In the genomic region with DNA sequence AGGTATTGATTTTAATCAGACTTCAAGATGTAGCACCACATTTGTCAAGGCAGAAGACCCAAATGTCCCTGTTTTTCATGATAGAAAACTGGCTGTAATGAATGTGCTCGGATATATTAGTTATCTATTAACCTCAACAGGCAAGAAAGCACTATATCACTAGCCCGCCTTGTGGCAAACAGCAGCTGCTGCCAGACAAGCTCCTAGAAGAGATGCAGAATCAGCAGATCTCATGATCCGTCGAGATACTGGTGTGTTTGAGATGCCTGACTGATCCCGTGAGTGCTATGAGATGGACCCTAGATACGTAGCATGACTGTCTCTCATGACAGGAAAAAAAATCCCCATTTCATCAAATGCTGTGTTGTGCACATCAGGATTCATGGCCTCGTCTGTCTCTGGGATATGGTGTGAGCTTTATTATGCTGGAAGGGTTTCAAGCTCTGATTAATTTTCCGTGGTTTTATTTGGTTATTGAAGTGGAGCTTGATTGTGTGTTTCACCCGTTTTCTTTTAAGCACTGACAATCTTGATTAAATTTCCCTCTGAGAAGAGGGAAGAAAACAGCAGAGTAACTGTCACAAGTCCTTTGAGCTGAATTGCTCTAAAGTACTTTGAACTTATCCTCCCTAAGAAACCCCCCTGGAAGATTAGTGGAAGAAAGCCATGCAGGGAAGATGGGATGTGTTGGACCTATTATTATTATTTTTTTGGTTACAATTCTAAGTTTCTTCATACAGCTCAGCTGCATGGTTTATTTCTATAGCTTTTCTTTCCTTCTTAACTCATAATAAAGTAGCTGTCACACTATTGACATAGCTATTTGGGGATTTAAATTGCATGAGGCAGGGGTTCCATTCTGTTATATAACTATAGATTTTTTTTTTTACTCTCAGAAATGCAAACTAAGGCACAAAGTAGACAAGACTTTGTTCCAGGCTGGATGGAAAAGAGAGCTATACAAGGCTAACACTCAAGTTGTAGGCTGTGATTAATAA, we compare ENCODE assay signal across 20 mouse cellular contexts.
DNase-seq lines count a peak whose midpoint lies in the region; ATAC-seq lines count a peak whose summit lies in the region.
"Had no signal": no experiment of that assay in that cellular context is flagged by ENCODE, and none has a peak within 500 bp of the region (broad histone marks: within the 10 kb centered on the region; RNA-seq: fewer than 3 reads in every experiment).

No protein-coding gene starts in this region.

- H3K4me1 ChIP-seq in embryonic facial prominence, embryonic 14.5 days (ENCODE audit: control insufficient read depth, insufficient read depth, low read length): no peaks in the 10 kb centered on the region
- no peaks in the 10 kb centered on the region for H3K4me1 ChIP-seq in embryonic facial prominence, embryonic 10.5 days
- no peaks in the 10 kb centered on the region for H3K4me1 ChIP-seq in neural tube, embryonic 12.5 days
- peaks cover 4% of the 10 kb centered on the region; the same call in 1 of the 2 replicates for H3K4me1 ChIP-seq in midbrain, embryonic 12.5 days
- H3K4me1 ChIP-seq: intestine, embryonic 15.5 days had no signal

- no peak overlapping the region for H3K27ac ChIP-seq in embryonic facial prominence, embryonic 14.5 days (replicated peaks; ENCODE audit: low read depth, low read length)
- no peak overlapping the region for H3K27ac ChIP-seq in embryonic facial prominence, embryonic 10.5 days (replicated peaks)
- no peak overlapping the region for H3K27ac ChIP-seq in neural tube, embryonic 12.5 days
- no peak overlapping the region for H3K27ac ChIP-seq in midbrain, embryonic 12.5 days (replicated peaks)
- H3K27ac ChIP-seq: gastrocnemius, adult 2 months; heart, adult 2 months; intestine, embryonic 15.5 days; left cerebral cortex, adult 2 months had no signal

- ATAC-seq in embryonic facial prominence, embryonic 14.5 days (ENCODE audit: low read depth): no peak
- ATAC-seq in neural tube, embryonic 12.5 days (ENCODE audit: low FRiP score, low read depth): 0 out of 2 replicates have a peak, but pooled peaks have one; percentile 25
- ATAC-seq in midbrain, embryonic 12.5 days (ENCODE audit: low FRiP score, low read depth): peak; percentile 79
- ATAC-seq: intestine, embryonic 15.5 days; Patski had no signal

- no peaks in the 10 kb centered on the region for H3K36me3 ChIP-seq in embryonic facial prominence, embryonic 14.5 days (ENCODE audit: control insufficient read depth, insufficient read depth, low read length)
- no peaks in the 10 kb centered on the region for H3K36me3 ChIP-seq in embryonic facial prominence, embryonic 10.5 days (replicated peaks)
- H3K36me3 ChIP-seq in neural tube, embryonic 12.5 days: no peaks in the 10 kb centered on the region
- H3K36me3 ChIP-seq in midbrain, embryonic 12.5 days: no peaks in the 10 kb centered on the region
- H3K36me3 ChIP-seq: intestine, embryonic 15.5 days had no signal

- 54% methylated on average over 9 of the region's 9 CpGs for WGBS in embryonic facial prominence, embryonic 14.5 days
- 76% methylated on average over 9 of the region's 9 CpGs for WGBS in embryonic facial prominence, embryonic 10.5 days
- WGBS in neural tube, embryonic 12.5 days: 63% methylated on average over 9 of the region's 9 CpGs
- WGBS in midbrain, embryonic 12.5 days: 48% methylated on average over 9 of the region's 9 CpGs

- no peak overlapping the region for H3K9ac ChIP-seq in embryonic facial prominence, embryonic 14.5 days (ENCODE audit: low read depth, low read length)
- H3K9ac ChIP-seq in neural tube, embryonic 12.5 days: no peak overlapping the region
- H3K9ac ChIP-seq in midbrain, embryonic 12.5 days (replicated peaks): no peak overlapping the region
- H3K9ac ChIP-seq: intestine, embryonic 15.5 days had no signal

- H3K27me3 ChIP-seq in embryonic facial prominence, embryonic 14.5 days (replicated peaks; ENCODE audit: control insufficient read depth, insufficient read depth, low read length): no peaks in the 10 kb centered on the region
- H3K27me3 ChIP-seq in embryonic facial prominence, embryonic 10.5 days (replicated peaks; ENCODE audit: low read depth, poor library complexity, severe bottlenecking): no peaks in the 10 kb centered on the region
- H3K27me3 ChIP-seq in neural tube, embryonic 12.5 days (replicated peaks): no peaks in the 10 kb centered on the region
- H3K27me3 ChIP-seq in midbrain, embryonic 12.5 days: no peaks in the 10 kb centered on the region
- H3K27me3 ChIP-seq: CH12.LX; intestine, embryonic 15.5 days had no signal

- DNase-seq in embryonic facial prominence, embryonic 14.5 days (ENCODE audit: low spot score): peak; percentile 13
- DNase-seq in embryonic facial prominence, embryonic 10.5 days (ENCODE audit: low spot score): no peak
- DNase-seq in neural tube, embryonic 10.5 days (ENCODE audit: extremely low spot score, low spot score): no peak
- peak; percentile 51 for DNase-seq in retina, postnatal 1 day
- DNase-seq in urinary bladder, postnatal 4 days (ENCODE audit: low spot score in 2 of 2): no peak
- DNase-seq in lung, postnatal 10 days: no peak
- DNase-seq: cerebellum, adult 2 months; embryo, embryonic 11 days; gastrocnemius, adult 2 months; heart, adult 2 months; heart, postnatal 10 days; lung, adult 18-20 months; spleen, adult 18-20 months had no signal

- H3K9me3 ChIP-seq in embryonic facial prominence, embryonic 14.5 days (ENCODE audit: control insufficient read depth, low read length): no peaks in the 10 kb centered on the region
- H3K9me3 ChIP-seq in embryonic facial prominence, embryonic 10.5 days: no peaks in the 10 kb centered on the region
- no peaks in the 10 kb centered on the region for H3K9me3 ChIP-seq in neural tube, embryonic 12.5 days
- no peaks in the 10 kb centered on the region for H3K9me3 ChIP-seq in midbrain, embryonic 12.5 days
- H3K9me3 ChIP-seq: intestine, embryonic 15.5 days had no signal

- H3K4me3 ChIP-seq in embryonic facial prominence, embryonic 14.5 days (ENCODE audit: low read depth, low read length): no peak overlapping the region
- H3K4me3 ChIP-seq in embryonic facial prominence, embryonic 10.5 days: no peak overlapping the region
- H3K4me3 ChIP-seq in neural tube, embryonic 12.5 days: no peak overlapping the region
- H3K4me3 ChIP-seq in midbrain, embryonic 12.5 days: no peak overlapping the region
- H3K4me3 ChIP-seq: erythroblast, embryonic 14.5 days; gastrocnemius, adult 2 months; heart, adult 2 months; intestine, embryonic 15.5 days; left cerebral cortex, adult 2 months had no signal

- H3K4me2 ChIP-seq in embryonic facial prominence, embryonic 14.5 days (ENCODE audit: low read depth, low read length): no peak overlapping the region
- no peak overlapping the region for H3K4me2 ChIP-seq in neural tube, embryonic 12.5 days (replicated peaks)
- H3K4me2 ChIP-seq in midbrain, embryonic 12.5 days (replicated peaks): no peak overlapping the region
- H3K4me2 ChIP-seq: intestine, embryonic 15.5 days had no signal

Comparison
In these comparisons a context has a peak if more than half of its experiments do, and no peak if none do; other contexts are left out.
1. DNase-seq: peak in embryonic facial prominence, embryonic 14.5 days (single experiment) and retina, postnatal 1 day (single experiment); none in embryonic facial prominence, embryonic 10.5 days (single experiment), neural tube, embryonic 10.5 days (single experiment), urinary bladder, postnatal 4 days (0 of 2) and lung, postnatal 10 days (single experiment).